Mouse (Mus musculus) macrophage (primary cell): ENCODE results near the gene Slc9b2. TPM values are rescaled to one million over a fixed set of nuclear protein-coding genes. Genes with fewer than 3 reads are reported as not detected.

Experiments
- H3K27ac ChIP-seq: fragments of 350-480 bp; formaldehyde crosslinking; 2 replicates; pipeline ENCODE4 v1.9.0; 2021
- H3K36me3 ChIP-seq: fragments of 350-480 bp; formaldehyde crosslinking; 2 replicates; pipeline ENCODE4 v1.9.0; 2021; ENCODE audit errors: inconsistent target
- H3K4me3 ChIP-seq: fragments of 350-480 bp; formaldehyde crosslinking; 2 replicates; pipeline ENCODE4 v1.9.0; 2021; ENCODE audit errors: inconsistent target
- H3K79me2 ChIP-seq: fragments of 350-480 bp; formaldehyde crosslinking; 2 replicates; pipeline ENCODE4 v1.9.0; 2021; ENCODE audit errors: inconsistent target
- WGBS: methylation state at CpG from one replicate; pipeline ENCODE4 v1.1.7; 2026; ENCODE audit warnings: inconsistent platforms; ENCODE audit not compliant: missing documents; 5-methylcytosine and 5-hydroxymethylcytosine counted together
- polyA plus RNA-seq: library from polyadenylated mRNA; stranded (reverse); fragments of 250-400 nt; gene quantifications from 3 replicates; pipeline ENCODE4 v1.2.4, GENCODE M21; 2018; ENCODE audit warnings: inconsistent platforms
- total RNA-seq, 78 experiments: library from RNA; depleted of rRNA; stranded (reverse); fragments of 250-400 nt; gene quantifications; 1 replicate in 9 of 78; 2 replicates in 24 of 78; 3 replicates in 43 of 78; 4 replicates in 2 of 78; pipeline ENCODE4 v1.2.4; 2018; ENCODE audit warnings: inconsistent platforms in 56 of 78

Slc9b2 gene
- total RNA-seq (2018; cell fraction: chromatin; rRNA removed): 1 to 10 TPM in 5 of 26 experiments, under 1 TPM in 5, not detected in 16; 0.29 to 2.0 (median 0.95) TPM
- total RNA-seq (2018; cell fraction: cytosol; rRNA removed): under 1 TPM in 21 of 26 experiments, not detected in 5; 0.14 to 0.99 (median 0.38) TPM
- 1 to 10 TPM in 10 of 26 experiments, under 1 TPM in 7, not detected in 9; 0.25 to 3.1 (median 1.1) TPM for total RNA-seq (2018; cell fraction: nucleus; rRNA removed)
- polyA plus RNA-seq: 0.36 to 0.91 TPM (median 0.59 TPM) in 3 replicates

- Histone ChIP-seq H3K27ac (no peak within 1 kb of the TSS), H3K79me2 (no peaks in the 10 kb centered on the region), H3K36me3 (no peaks in the 10 kb centered on the region), H3K4me3 (peak within 1 kb of the TSS; percentile 20; the same call in 1 of the 2 replicates)
- WGBS: 24% methylated on average over 20 of the region's 28 CpGs
These were observed at the start of gene Slc9b2 for GRCm38 (mm10) chr3:135307411-135308259. Gene Slc9b2, plus strand, starts transcription at chr3:135307700.

GRCm38 (mm10) chr3:135258919-135259318 is 48.6 kb upstream of the Slc9b2 start:
- no peak overlapping the region for H3K4me3 ChIP-seq
- no peak overlapping the region for H3K27ac ChIP-seq
- WGBS: 94% methylated on average over 10 of the region's 10 CpGs
- peaks cover 22% of the 10 kb centered on the region for H3K36me3 ChIP-seq
- H3K79me2 ChIP-seq: no peaks in the 10 kb centered on the region

- Histone ChIP-seq H3K4me3 (no peak overlapping the region), H3K36me3 (peaks cover 30% of the 10 kb centered on the region), H3K79me2 (no peaks in the 10 kb centered on the region), H3K27ac (no peak overlapping the region)
- 94% methylated on average over 7 of the region's 7 CpGs for WGBS
These were observed 47.3 kb upstream of the Slc9b2 start for GRCm38 (mm10) chr3:135260233-135260632.

- no peaks in the 10 kb centered on the region for H3K79me2 ChIP-seq
- H3K36me3 ChIP-seq: peaks cover 11% of the 10 kb centered on the region
- no peak overlapping the region for H3K4me3 ChIP-seq
- 94% methylated on average over 5 of the region's 5 CpGs for WGBS
- H3K27ac ChIP-seq: no peak overlapping the region
These were observed 38.9 kb upstream of the Slc9b2 start for GRCm38 (mm10) chr3:135268616-135269015.

- H3K4me3 ChIP-seq: no peak overlapping the region
- H3K36me3 ChIP-seq: peaks cover 10% of the 10 kb centered on the region
- no peak overlapping the region for H3K27ac ChIP-seq
- WGBS: 97% methylated on average over 10 of the region's 10 CpGs
- no peaks in the 10 kb centered on the region for H3K79me2 ChIP-seq
These were observed 38.0 kb upstream of the Slc9b2 start for GRCm38 (mm10) chr3:135269391-135269990.

GRCm38 (mm10) chr3:135272627-135273026 is 34.9 kb upstream of the Slc9b2 start:
- no peaks in the 10 kb centered on the region for H3K79me2 ChIP-seq
- H3K4me3 ChIP-seq: no peak overlapping the region
- no peak overlapping the region for H3K27ac ChIP-seq
- WGBS: 95% methylated on average over 12 of the region's 12 CpGs
- H3K36me3 ChIP-seq: no peaks in the 10 kb centered on the region

- Histone ChIP-seq H3K4me3 (no peak overlapping the region), H3K27ac (no peak overlapping the region), H3K36me3 (no peaks in the 10 kb centered on the region), H3K79me2 (no peaks in the 10 kb centered on the region)
- WGBS: 75% methylated on average over 13 of the region's 13 CpGs
These were observed 34.5 kb upstream of the Slc9b2 start for GRCm38 (mm10) chr3:135273047-135273446.

- 40% methylated on average over 4 of the region's 4 CpGs for WGBS
- Histone ChIP-seq H3K4me3 (no peak overlapping the region), H3K27ac (no peak overlapping the region), H3K79me2 (no peaks in the 10 kb centered on the region), H3K36me3 (no peaks in the 10 kb centered on the region)
These were observed 27.3 kb upstream of the Slc9b2 start for GRCm38 (mm10) chr3:135280160-135280559.

- Histone ChIP-seq H3K27ac (no peak within 1 kb of the TSS), H3K4me3 (no peak within 1 kb of the TSS), H3K79me2 (no peaks in the 10 kb centered on the region), H3K36me3 (no peaks in the 10 kb centered on the region)
- 32% methylated on average over 14 of the region's 14 CpGs for WGBS
These were observed 26.7 kb upstream of the Slc9b2 start, which contains the start of gene Bdh2 for GRCm38 (mm10) chr3:135280669-135281415. Gene Bdh2, plus strand, starts transcription at chr3:135281221.

- WGBS: 95% methylated on average over 7 of the region's 8 CpGs
- Histone ChIP-seq H3K79me2 (no peaks in the 10 kb centered on the region), H3K4me3 (no peak overlapping the region), H3K36me3 (no peaks in the 10 kb centered on the region), H3K27ac (no peak overlapping the region)
These were observed 25.8 kb upstream of the Slc9b2 start for GRCm38 (mm10) chr3:135281701-135282100.

- 87% methylated on average over 11 of the region's 11 CpGs for WGBS
- Histone ChIP-seq H3K36me3 (no peaks in the 10 kb centered on the region), H3K79me2 (no peaks in the 10 kb centered on the region)
These were observed 22.2 kb upstream of the Slc9b2 start for GRCm38 (mm10) chr3:135285256-135285655.

GRCm38 (mm10) chr3:135285807-135286206 is 21.7 kb upstream of the Slc9b2 start:
- 97% methylated on average over 2 of the region's 3 CpGs for WGBS
- Histone ChIP-seq H3K27ac (no peak overlapping the region), H3K36me3 (no peaks in the 10 kb centered on the region), H3K4me3 (no peak overlapping the region), H3K79me2 (no peaks in the 10 kb centered on the region)

More at GRCm38 (mm10) chr3:135285256-135285655, 22.2 kb upstream of the Slc9b2 start:
- Histone ChIP-seq H3K4me3 (no peak overlapping the region), H3K27ac (no peak overlapping the region)

GRCm38 (mm10) chr3:135288138-135288750 is 19.3 kb upstream of the Slc9b2 start:
- 87% methylated on average over 8 of the region's 8 CpGs for whole genome bisulfite sequencing
- Histone ChIP-seq H3K36me3 (no peaks in the 10 kb centered on the region), H3K79me2 (no peaks in the 10 kb centered on the region), H3K27ac (no peak overlapping the region), H3K4me3 (no peak overlapping the region)

GRCm38 (mm10) chr3:135289148-135289547 is 18.4 kb upstream of the Slc9b2 start:
- H3K79me2 ChIP-seq: no peaks in the 10 kb centered on the region
- no peak overlapping the region for H3K27ac ChIP-seq
- no peaks in the 10 kb centered on the region for H3K36me3 ChIP-seq
- no peak overlapping the region for H3K4me3 ChIP-seq
- WGBS: 100% methylated on average over 1 of the region's 1 CpGs
